Mouse (Mus musculus) R1 (cell line): ENCODE measurements around the gene Cadm1.

Source experiments
- DNase-seq: peaks from one replicate; pipeline ENCODE4 v3.0.0-alpha.2; 2018; ENCODE audit warnings: low read depth, low spot score

The Cadm1 gene

GRCm38 (mm10) chr9:47860994-47861393 is 331.0 kb downstream of the Cadm1 start:
- no peak for DNase-seq

- DNase-seq = no peak
These were observed 331.8 kb downstream of the Cadm1 start for GRCm38 (mm10) chr9:47861783-47862182.

GRCm38 (mm10) chr9:47866001-47866400 is 336.0 kb downstream of the Cadm1 start:
- DNase-seq = no peak

GRCm38 (mm10) chr9:47867474-47867873 is 337.5 kb downstream of the Cadm1 start:
- no peak for DNase-seq

GRCm38 (mm10) chr9:47869661-47870060 is 339.7 kb downstream of the Cadm1 start:
- DNase-seq = no peak

- no peak for DNase-seq
These were observed 346.7 kb downstream of the Cadm1 start for GRCm38 (mm10) chr9:47876557-47877206.

- no peak for DNase-seq
These were observed 350.2 kb downstream of the Cadm1 start for GRCm38 (mm10) chr9:47880171-47880570.

GRCm38 (mm10) chr9:47882372-47882771 is 352.4 kb downstream of the Cadm1 start:
- DNase-seq = no peak

GRCm38 (mm10) chr9:47891721-47892120 is 361.7 kb downstream of the Cadm1 start:
- DNase-seq = peak; percentile 82

GRCm38 (mm10) chr9:47892995-47893394 is 363.0 kb downstream of the Cadm1 start:
- no peak for DNase-seq

- DNase-seq = no peak
These were observed 364.1 kb downstream of the Cadm1 start for GRCm38 (mm10) chr9:47894096-47894495.

- DNase-seq = no peak
These were observed 364.7 kb downstream of the Cadm1 start for GRCm38 (mm10) chr9:47894661-47895060.

GRCm38 (mm10) chr9:47895121-47895520 is 365.1 kb downstream of the Cadm1 start:
- no peak for DNase-seq

GRCm38 (mm10) chr9:47900734-47901133 is 370.8 kb downstream of the Cadm1 start:
- DNase-seq = no peak

- no peak for DNase-seq
These were observed 373.7 kb downstream of the Cadm1 start for GRCm38 (mm10) chr9:47903661-47904060.

GRCm38 (mm10) chr9:47904339-47904922 is 374.5 kb downstream of the Cadm1 start:
- DNase-seq = peak; percentile 55

GRCm38 (mm10) chr9:47906521-47906920 is 376.5 kb downstream of the Cadm1 start:
- DNase-seq = no peak
